Mouse (Mus musculus) lung, postnatal 36 days (tissue): ENCODE measurements around the gene Sit1.
"Not testable (repeated sequence)": the region's sequence is repeated elsewhere in the genome, so short reads cannot be mapped to it uniquely, and the experiment has no call there.

Source experiments
- DNase-seq: peaks from one replicate; pipeline ENCODE4 v3.0.0; 2022; ENCODE audit warnings: mixed read lengths

Gene Sit1

GRCm38 (mm10) chr4:43499407-43500333, 16.1 kb upstream of the Sit1 start, which contains the start of gene Arhgef39:
Gene Arhgef39, minus strand, starts transcription at chr4:43499695.
- peak; percentile 88 for DNase-seq

GRCm38 (mm10) chr4:43498983-43499382, 15.4 kb upstream of the Sit1 start:
- DNase-seq = no peak

DNA sequence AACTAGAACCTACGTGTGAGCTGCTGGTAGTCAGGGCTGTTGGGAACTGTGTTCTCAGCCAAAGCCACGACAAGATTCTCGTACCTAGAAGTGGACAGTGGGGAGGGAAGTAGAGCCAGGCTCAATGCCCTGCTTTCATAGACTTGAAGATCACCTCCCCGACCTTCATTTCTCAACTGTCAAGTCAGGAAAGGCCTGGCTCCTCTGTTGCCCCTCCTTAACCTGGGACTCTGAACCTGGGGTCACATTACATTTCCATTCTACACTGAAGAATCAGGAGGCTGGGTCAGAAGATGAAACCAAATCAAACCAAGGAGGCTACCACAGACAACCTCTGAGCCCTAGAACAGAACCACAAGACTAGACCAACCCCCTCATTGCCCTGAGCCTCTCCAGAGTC, 14.4 kb upstream of the Sit1 start:
- no peak for DNase-seq

- DNase-seq = no peak
Observed at GRCm38 (mm10) chr4:43497405-43497804, 13.9 kb upstream of the Sit1 start.

DNA sequence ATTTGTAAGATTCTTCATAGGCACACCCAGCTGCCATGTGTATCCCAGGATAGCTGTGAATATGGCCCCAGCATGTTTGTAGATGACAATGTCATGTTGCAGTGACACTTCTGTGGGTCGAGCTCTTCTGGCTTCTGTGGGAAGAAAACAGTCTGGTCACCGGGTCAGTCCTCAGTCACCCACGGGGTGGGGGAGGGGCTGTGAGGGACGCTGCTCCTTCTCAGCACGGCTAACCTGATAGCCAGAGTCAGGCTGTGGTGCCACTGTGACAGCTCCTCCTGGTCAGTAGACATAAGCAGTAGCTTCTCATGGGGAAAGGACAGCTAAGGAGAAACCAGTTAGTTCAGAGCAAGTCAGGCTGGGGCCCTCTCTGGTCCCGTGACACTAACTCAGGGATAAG, 13.1 kb upstream of the Sit1 start:
- no peak for DNase-seq

DNA sequence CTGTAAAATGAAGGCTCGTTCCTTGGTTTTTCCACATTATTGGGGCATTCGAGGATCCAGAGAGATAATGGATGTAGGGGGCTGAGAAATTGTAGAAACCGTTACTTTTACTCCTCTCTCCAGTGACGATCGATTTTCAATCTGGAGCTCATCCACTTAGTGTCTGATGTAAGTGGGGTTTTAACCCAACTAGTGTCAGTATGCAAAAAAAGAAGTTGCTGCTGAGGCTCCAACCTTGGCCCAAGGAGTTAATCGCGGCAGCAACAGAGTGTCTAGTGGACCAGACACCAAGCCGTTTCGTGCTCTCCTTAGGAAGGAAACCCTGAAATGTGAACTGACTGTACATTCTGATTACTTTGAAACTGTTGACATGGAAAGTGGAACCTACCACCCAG, 10.3 kb upstream of the Sit1 start:
- no peak for DNase-seq

DNA sequence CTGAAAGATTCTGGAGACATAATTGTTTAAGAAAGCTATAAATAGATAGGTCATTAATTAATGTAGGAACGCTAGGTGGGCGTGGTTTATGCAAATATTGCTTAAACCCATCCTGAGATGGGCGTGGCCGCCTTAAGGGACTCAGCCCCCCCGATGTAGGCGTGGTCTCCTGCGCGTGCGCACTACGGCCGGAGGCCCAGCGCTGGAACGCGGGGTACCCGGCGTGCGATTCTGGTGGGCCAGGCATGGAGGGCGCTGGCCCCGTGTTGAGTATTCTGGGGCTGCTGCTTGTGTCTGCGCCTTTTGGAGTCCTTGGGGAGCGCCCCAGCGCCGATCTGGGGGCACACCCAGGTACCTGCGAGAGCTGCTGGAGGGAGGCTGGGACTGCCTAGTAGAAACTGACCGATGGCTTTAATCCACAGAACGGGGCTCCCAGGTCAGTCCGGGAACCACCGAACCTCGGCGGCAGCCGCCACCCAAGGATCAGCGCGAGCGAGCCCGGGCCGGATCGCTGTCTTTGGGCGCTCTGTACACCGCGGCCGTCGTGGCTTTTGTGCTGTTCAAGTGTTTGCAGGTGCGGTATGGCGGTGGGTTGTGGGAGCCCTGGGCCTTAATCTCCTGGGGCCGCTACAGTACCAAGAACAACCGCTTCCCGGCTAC, 9.8 kb upstream of the Sit1 start:
- peak; percentile 97 for DNase-seq

DNA sequence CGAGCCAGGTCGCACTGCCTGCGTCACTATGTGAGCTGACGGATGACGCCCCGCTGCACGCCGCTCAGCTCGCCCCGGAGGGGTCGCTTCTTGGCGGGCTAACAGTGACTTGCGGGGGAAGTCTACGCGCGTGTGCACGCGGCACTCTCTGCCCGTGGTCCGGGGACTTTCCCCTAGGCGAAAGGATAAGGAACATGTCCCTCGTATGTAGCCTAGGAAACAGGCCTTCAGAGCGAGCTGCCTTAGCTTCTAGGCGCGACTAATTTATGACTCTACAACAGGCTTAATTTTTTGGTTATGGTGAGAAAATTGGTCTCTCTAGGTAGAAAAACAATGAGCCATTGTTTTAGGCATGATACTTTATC, 9.3 kb upstream of the Sit1 start, which contains the start of gene Ccdc107:
TSS of gene Ccdc107 (plus strand) at position 80 of the 365 bp plus-strand sequence.
- DNase-seq = peak; percentile 94

DNA sequence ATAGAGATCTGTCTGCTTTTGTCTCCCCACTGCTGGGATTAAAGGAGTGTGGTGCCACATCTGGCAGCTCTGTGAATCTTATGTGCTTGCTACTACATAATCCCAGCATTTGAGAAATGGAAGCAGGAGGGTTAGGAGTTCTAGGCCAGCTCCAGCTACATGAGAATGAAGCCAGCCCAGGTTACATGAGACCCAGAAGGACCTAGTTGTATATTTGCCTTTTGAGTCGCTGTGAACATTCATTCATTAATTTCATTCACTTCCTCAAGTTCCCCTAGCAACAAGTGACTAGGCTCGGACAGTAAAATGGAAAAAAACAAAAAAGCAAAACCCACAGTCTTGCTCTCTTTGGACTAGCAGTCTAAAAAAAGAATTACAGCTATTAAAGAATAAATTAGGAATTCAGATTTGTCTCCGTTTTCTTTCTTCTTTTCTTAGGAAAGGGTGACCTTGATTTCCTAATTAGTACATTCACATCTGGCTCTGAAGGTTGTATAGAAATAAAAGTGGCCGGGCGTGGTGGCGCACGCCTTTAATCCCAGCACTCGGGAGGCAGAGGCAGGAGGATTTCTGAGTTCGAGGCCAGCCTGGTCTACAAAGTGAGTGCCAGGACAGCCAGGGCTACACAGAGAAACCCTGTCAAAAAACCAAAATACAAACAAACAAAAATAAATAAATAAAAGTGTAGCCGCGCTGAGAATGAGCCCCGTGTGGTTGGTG, 8.7 kb upstream of the Sit1 start:
- DNase-seq = no peak

DNA sequence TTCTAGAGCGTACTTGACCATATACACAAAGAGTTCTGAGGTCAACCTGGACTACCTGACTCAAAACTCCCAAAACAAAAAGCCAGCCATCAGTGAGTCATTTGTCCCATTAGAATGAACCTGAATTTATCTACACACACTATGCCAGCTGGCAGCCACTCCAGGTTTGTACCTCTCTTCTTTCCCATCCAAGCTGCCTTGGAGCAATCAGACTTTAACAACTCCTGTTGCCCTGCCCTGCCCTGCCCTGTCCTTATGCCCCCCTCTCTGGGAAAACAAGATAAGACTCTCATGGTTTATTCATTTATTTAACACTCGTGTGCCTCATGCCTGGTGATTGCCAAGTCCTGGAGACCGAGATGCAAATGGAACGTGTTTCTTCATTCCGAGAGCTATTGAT, 7.3 kb upstream of the Sit1 start:
- peak; percentile 87 for DNase-seq

- DNase-seq = no peak
Observed at GRCm38 (mm10) chr4:43489611-43490010, 6.1 kb upstream of the Sit1 start.

- not testable (repeated sequence) for DNase-seq
Observed at GRCm38 (mm10) chr4:43485666-43486065, 2.1 kb upstream of the Sit1 start.

DNA sequence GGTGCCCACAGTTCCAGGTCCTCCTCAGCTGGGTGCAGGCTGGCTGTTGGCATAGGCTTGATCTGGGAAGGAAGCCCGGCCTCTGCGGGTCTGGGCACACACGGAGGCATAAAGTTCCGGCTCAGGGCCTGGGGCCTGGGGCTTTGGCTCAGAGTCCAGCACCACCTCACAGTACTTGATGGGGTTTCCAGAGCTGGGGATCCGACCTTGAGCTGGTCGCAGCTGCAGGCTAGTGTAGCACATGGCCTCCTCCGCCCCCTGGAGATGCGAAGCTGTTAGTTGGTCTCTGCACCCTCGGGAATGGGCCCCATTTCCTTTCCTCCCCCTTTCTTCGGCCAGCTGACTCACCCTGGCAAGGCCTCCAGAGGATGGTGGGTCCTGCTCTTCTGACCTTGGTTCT, 943 bp downstream of the Sit1 start:
- no peak for DNase-seq

- no peak for DNase-seq
Observed at GRCm38 (mm10) chr4:43481894-43482456, 1.6 kb downstream of the Sit1 start.

DNA sequence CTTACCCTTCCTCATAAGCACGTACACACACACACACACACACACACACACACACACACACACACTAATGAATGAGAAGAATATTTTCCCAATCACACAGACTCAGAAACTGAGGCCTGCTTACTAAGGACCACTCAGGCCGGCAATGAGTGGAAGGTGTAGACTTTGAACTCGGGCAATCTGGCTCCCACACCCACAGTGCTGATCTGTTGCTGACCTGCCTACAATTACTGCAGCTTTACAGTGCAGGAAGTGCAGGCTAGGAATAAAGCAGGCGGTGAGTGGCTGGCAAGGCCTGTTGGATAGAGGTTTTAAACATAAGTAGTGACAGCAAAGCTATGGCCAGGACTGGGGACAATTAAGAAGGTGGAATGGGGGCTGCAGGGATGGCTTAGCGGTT, 2.5 kb downstream of the Sit1 start:
- no peak for DNase-seq

GRCm38 (mm10) chr4:43478906-43479832, 4.4 kb downstream of the Sit1 start:
- peak; percentile 89 for DNase-seq

DNA sequence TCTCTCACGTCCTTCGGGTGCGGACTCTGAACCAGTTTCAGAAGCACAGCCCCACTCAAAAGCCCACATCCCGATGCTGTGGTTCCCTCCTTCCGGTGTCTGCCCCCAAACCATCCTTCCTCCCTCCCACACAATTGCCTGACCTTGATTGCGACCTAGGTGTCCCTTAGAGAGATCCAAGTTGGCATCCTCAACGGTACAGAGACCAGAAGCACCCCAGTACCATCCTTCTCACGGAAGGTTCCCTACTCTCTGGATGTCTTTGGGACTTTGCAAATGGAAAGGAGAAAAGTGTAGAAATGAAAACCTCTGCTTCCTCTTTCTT, 5.0 kb downstream of the Sit1 start:
- no peak for DNase-seq

DNA sequence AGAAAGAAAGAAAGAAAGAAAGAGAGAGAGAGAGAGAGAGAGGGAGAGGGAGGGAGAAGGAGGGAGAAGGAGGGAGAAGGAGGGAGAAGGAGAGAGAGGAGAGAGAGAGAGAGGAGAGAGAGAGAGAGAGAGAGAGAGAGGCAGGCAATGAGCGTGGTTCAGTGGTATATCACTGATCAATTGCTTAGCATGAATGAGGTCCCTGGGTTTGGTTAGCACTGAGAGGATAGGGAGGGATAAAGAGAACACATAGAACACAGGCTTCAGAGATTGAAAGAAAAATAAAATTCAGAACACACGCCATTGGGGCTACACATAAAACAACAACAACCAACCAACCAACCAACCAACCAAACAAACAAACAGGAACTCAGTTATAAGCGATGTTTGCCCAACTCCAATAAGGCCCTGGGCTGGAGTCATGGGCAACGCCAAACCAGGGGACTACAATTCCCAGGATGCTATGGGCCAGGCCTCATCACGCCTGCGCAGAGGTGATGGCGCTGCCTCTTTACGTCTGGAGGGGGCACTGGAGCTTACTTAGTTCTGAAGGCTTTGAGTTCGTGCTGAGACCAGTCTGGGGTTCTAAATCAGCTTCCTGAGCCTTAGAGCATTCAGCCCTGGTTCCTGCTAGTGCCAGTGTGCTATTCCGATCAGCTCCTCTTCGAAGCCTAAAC, 5.5 kb downstream of the Sit1 start:
- DNase-seq = peak; percentile 96

DNA sequence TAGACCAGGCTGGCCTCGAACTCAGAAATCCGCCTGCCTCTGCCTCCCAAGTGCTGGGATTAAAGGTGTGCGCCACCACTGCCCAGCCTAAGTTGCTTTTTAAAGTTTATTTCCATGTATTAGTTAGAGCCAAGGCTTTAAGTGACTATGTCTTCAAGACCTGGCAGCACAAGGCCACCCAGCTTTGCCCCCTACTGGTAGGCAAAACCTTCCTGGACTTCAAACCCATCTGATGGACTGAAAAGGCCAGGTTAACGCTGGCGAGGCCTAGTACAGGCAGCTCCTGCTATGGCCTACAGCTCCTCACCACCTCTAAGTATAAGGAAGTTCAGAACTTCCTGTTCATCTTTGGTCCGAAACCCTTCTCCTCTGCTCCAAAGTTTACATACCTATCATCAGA, 6.9 kb downstream of the Sit1 start:
- DNase-seq = peak; percentile 45

GRCm38 (mm10) chr4:43473636-43474035, 9.9 kb downstream of the Sit1 start:
- DNase-seq = no peak

- DNase-seq = no peak
Observed at GRCm38 (mm10) chr4:43470301-43470700, 13.2 kb downstream of the Sit1 start.

GRCm38 (mm10) chr4:43466872-43467271, 16.7 kb downstream of the Sit1 start:
- no peak for DNase-seq
